Mouse (Mus musculus) testis, postnatal 14 days (tissue): ENCODE data around the gene Gm5935.
"Not testable (repeated sequence)": the region's sequence is repeated elsewhere in the genome, so short reads cannot be mapped to it uniquely, and the experiment has no call there.

Source experiments
- DNase-seq: peaks from one replicate; pipeline ENCODE4 v3.0.0; 2021; ENCODE audit warnings: low spot score

Gene Gm5935

DNA sequence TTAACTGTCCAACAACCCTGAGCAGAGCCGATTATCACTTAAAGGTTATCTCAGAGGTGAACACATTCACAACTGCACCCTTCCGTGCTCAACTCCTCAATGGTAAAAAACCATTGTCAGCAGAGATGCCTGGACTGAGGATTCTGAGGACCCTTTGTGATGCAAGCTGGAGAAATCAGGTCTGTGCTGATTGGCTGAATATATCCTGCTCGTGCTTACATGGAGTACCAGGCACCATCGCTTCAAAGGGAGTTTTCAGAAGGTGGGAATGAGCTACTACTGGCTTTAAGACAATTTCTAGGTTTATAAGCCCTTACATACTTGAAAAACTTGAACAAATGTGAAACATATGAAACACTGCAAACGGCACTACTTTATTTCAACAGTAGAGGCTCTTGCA lies at the start of gene Gm5935:
Gene Gm5935 (minus strand): TSS at position 101 of the 400 bp plus-strand sequence.
- DNase-seq: not testable (repeated sequence)
